Mouse (Mus musculus) kidney, postnatal 10 days (tissue): ENCODE results near the gene Neurog2.

Experiments
- DNase-seq: peaks from one replicate; pipeline ENCODE4 v3.0.0; 2021; ENCODE audit warnings: mixed read lengths

Neurog2 gene

DNA sequence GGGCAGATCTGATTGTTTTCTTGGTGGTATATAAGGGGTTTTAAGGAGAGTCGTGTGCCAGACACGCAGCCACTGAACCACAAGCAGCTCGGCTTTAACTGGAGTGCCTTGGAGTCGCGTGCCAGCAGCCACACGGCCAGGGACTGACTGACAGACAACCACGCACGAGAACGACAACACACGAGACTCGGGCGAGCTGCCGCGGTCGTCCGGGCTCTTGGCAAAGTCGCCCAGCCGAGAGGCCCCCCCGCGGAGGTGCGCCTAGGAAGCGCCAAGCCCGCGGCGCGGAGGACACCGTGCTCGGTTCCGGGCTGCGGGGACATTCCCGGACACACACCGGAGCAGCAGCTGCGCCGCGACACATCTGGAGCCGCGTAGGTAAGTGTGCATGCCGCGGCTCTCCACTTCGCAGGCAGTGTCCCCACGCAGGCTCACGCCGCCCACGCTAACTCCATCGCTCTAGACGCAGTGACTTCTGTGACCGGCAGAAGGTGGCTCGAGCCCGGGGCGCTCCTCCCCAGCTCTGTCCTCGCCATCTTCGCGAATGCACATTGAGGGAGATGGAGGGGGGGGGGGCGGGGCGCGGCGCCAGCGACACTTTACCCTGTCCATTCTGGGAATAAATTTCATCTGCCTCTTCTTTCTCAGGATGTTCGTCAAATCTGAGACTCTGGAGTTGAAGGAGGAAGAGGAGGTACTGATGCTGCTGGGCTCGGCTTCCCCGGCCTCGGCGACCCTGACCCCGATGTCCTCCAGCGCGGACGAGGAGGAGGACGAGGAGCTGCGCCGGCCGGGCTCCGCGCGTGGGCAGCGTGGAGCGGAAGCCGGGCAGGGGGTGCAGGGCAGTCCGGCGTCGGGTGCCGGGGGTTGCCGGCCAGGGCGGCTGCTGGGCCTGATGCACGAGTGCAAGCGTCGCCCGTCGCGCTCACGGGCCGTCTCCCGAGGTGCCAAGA, at the start of gene Neurog2:
TSS of gene Neurog2 (plus strand) at position 56 of the 953 bp plus-strand sequence.
- no peak for DNase-seq

DNA sequence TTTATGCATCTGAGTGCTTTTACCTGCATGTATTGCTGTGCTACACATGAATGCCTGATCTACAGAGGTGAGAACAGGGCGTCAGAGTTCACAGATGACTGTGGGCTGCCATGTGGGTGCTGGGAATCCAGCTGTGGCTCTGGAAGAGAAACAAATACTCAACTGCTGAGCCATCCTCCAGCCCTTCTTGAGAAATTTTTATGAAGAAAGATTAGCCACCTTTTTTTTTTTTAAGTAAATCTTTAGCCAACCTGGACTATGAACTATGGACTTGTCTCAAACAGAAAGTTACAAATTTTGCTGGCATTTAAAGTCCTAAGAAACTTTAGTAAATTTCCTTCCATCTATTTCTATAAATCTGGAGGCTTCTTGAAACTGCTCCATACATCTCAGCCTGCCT, 35.8 kb upstream of the Neurog2 start:
- no peak for DNase-seq

DNA sequence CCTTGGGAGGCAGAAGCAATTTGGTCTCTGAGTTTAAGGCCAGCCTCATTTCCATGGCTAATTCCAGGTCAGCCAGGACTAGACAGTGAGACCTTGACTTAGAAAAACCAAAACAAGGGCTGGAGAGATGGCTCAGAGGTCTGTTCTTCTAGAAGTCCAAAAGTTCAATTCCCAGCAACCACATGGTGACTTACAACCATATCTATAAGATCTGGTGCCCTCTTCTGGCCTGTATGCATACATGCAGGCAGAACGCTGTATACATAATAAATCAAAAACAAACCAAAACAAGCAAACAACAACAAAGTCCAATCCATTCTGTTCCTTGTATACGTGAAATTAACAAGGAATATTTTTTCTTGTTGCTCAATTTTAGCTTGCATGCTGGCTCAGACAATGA, 24.8 kb upstream of the Neurog2 start:
- DNase-seq: no peak

DNA sequence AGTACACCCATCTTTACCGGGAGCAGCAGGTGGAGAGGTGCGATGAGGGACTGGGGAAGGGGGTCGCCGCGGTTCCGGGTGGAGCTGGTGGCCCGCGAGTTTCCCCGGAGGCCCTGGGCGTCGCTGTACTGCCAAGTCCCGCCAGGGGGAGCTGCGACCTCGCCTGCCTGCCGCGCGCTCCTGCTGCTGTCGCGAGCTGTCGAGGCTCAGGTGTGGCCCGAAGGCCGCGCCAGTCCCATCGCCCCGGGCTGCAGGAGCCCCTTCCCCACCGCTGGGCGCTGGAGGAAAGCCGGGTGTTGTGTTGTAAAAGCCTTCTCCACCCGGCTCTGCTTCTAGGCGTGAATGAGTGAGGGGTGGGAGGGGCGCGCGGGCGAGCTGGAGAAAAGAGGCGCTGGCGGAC, 7.6 kb upstream of the Neurog2 start:
- DNase-seq: peak; percentile 84

DNA sequence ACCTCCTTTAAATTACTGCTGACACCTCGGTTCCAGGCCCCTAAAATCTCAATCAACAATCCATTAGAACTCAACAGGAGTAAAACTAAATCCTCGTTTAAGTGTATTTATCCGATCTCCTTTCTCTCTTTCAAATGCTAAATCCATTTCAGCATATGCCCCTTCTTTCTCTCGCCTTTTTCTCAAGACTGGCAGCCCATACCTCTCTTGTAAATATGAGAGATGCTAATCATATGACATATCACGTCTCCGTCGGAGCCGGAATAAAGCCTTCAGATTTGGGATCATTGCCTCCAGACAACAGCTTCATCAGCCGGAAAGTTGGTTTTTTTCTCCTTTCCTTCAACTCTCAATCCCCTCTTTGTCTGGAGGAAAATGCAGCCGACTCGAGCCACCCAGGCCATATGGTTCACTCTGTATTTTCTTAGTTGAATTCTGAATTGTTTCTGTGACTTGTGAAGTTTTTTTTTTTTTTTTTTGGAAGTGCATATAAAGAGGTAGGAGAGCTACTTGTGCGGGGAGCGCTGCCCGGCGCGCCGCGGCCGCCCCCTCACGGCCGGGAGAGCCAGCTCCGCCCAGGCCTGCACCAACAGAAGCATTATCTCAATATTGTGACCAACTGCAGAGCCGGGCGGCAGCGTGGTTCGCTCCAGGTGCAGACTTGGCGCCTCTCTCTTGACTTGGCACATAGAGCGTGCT, 7.1 kb upstream of the Neurog2 start:
- no peak for DNase-seq

DNA sequence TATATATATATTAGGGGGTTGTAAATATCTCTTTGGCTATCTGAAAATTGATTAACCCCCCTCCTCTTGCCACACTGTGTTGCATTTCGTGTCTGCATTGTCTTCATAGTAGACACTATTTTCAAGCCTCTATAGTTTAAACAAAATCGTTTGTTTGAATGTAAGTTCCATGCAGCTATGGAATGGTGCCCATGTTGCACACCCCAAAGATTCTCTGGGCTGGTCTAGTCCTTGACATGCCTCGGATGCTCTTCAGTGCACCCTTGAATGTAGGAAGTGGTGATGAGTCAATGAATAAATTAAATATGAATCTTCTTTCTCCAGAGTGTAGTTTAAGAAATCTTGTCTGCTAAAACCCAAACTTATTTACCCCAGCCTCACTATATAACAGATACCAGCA, 6.4 kb upstream of the Neurog2 start:
- no peak for DNase-seq

DNA sequence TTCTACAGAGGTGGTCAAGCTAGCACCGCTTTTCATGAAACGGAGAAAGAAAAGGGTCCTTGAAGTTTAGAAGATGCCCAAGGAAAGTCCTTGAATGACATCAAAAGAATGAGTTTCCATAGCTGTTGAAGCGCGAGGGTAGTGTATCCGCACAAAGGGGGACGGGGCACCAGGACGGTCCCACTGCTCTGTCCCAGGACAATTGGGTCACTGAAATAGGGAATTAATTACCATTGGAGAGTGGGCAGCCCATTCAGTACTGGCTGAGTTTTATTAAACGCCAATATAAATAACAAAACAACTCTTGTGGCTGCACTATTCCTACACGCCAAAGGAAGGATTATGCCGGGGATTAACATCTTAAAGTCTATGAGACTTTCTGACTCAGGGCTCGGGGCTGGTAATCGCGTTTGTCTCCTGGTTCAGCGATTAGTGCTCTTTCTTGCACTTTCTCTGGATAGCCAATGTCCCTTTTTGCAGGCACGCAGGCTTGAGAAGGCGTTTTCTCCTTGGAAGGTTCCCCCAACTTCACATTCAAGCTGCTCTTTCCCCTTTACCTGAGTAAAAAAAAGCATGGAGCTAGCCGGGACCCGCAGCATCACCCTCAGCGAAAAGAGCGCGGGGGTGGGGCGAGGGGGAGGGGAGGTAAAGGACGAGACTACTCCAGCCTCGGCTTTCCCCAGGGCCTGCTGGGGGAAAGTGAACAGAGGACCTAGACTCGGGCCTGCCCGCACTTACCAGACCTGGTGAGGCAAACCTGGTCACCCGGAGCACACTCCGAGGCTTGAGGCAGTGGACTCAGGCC, 5.6 kb upstream of the Neurog2 start:
- DNase-seq: no peak

DNA sequence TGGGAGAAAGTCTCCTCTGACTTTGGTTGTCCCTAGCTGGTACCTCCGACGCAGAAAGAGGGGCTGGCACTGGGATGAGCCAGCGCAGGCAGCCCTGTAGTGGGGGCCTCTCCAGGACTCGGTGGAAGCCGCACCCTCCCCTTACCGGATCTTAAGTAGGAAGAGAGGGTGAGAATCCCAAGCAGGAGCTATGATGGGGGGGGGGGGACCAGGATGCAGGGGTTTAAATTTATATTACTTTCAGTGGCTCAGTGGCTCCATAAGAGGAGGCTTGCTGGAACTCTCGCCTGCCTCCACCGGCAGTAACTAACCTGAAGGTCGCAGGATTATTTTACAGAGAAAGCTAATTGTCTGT, 5.0 kb upstream of the Neurog2 start:
- DNase-seq: no peak

DNA sequence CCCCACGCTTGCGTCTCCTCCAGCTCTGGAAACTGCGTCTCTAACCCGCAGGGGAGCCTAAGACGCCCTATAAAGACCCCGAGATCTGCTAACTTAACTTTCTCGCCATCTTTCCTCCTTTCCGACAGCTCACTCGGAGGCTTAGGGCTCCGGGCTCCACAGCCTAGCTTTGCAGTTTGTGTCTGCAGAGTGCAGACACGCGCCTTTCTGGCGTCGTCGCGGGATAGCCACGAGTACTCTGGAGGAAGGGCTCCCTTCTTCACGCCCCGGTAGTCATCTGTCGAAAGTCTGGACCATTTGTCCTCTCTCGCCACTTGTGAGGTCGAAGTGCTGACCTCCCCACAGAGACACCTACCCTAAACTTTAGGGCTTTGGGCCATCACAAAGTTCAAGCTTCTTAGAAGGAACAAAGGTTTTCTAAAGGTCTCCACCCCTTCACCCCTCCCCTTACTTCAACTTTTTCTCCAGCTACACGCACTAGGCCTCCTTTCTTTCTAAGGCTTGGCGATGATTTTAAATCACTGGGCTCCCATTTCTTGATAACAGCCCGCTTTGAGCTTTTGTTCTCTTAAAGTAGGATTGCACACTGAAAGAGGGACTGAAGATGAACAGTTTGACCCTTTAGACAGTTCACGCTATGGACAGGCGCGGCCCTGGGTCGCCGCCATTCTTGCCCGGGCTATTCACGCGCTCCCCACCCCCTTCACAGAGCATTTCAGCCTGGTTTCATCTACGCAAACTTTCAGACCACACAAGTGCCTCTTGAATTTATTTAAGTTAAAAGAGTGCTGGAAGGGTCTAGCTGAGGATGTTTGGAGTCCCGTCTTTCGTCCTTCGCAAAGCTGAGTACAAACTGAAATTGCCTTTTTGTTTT, 4.4 kb upstream of the Neurog2 start:
- DNase-seq: no peak

DNA sequence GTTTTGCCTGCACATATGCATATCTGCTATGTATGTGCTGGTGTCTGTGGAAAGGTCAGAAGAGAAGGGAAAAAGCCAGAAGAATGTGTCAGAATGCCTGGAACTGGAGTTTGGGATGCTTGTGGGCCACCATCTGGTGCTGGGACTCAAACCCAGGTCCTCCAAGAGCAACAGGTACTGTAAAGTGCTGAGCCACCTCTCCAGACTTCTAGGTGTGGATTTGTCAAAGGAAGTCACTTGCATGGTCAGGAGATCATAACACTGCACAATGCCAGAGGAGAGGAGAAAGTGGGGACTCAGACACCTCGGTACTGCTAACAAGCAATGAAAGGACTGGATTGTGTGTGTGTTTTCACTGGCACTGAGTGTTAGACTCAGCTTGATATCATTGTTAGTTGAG, 2.7 kb upstream of the Neurog2 start:
- no peak for DNase-seq

DNA sequence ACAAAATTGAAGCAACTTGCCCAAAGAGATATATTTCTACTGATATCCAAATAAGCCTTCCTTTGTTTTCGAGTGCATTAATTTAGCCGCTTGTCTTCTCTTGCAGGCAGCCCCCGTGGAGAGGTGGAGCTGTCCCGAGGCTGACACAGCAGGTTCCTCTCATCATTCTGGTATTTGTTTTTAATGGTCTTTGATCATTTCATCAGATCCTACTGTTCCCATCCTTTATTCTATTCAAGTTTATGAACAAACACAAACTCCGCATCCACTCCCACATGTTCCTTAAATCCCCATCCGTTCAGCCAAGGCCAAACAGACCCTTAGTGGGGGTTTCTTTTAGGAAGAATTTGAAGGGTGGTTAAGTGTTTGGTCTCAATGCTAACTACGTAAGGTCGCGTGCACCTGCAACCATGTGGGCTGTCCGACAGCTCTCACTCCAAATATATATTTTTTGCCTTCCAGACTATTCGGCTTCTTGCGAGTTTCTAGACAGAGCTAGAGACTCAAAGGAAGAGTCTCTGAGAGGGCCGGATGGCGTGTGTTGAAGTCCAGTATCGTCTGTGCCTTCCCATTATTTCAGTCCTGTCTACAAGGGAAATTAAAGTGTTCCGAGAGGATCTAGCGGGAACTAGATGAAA, 2.1 kb upstream of the Neurog2 start:
- DNase-seq: no peak

DNA sequence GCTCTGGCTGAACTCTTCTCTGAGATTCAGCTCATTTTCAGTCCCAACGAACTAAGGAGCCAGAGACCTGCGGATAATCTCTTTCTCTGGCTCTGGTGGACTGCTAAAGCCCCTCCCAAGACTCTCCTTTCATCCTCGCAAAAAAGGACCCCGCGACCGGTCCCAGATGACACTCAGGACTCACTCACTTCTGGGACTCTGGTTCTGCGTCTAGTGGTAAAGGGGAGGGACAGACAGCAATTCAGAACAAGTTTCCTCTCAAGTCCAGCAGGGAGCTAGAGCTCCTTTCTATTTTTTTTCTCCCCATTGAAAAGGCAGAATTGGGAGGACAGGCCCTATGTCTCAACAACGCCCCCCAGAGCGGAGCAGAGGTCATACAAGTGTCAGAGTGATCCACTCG, 1.4 kb upstream of the Neurog2 start:
- DNase-seq: no peak

DNA sequence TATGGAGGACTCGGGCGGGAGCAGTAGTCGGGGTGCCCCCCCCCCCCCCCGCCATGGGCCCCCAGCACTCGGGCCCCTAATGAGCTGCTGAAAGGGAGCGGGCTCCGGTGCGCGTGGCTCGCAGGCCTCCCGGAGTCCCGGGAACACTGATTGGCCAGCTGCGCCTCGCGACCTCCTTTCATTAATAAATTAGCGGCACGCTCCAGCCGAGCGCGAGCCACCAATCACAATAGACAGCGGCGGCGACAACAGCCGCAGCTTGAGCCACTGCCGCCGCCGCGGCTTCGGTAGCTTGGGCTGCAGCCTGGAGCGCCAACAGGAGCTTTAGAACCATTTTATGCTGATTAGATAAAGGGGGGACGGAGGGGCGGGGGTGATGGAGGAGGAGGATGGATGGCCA, 404 bp upstream of the Neurog2 start:
- DNase-seq: peak; percentile 53

DNA sequence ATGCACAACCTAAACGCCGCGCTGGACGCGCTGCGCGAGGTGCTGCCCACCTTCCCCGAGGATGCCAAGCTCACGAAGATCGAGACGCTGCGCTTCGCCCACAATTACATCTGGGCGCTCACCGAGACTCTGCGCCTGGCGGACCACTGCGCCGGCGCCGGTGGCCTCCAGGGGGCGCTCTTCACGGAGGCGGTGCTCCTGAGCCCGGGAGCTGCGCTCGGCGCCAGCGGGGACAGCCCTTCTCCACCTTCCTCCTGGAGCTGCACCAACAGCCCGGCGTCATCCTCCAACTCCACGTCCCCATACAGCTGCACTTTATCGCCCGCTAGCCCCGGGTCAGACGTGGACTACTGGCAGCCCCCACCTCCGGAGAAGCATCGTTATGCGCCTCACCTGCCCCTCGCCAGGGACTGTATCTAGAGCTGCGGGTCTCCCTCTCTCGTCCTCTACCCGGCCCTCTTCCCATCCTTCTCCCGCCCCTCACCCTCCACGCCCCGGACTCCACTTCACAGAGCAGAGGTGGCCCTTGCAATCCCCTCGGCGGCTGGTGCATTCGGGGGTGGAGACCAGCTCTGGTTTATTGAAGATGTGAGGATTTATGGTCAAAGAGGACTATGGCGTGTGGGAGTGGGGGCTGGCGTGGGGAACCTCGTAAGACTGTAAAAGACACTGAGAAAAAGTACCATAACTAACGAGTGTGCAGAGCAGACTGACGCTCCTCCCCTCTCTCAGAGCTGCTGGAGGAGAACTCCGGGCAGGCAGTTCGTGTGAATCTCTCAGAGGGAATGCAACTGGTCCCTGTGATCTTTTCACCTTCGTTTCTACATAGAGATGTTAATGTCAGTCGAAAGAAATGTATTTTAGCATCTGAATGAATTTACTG, 1.4 kb downstream of the Neurog2 start:
- peak; percentile 85 for DNase-seq

DNA sequence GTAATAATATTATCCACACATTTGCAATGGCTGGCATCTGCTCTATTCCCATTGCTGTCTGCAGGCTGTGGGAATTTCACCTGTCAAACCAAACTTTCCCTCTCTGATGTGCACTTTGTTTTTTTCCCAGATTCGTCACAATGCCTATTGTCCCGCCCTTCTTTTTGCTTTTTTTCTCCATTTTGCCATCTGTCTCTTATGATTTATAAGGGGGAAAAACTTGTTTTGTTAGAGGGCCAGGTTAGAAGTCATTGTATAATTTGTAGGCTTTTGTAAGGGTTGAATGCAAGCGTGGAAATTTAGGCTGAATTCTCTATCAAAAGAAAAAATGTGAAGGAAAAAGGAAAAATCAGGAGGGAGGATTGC, 2.0 kb downstream of the Neurog2 start:
- no peak for DNase-seq

DNA sequence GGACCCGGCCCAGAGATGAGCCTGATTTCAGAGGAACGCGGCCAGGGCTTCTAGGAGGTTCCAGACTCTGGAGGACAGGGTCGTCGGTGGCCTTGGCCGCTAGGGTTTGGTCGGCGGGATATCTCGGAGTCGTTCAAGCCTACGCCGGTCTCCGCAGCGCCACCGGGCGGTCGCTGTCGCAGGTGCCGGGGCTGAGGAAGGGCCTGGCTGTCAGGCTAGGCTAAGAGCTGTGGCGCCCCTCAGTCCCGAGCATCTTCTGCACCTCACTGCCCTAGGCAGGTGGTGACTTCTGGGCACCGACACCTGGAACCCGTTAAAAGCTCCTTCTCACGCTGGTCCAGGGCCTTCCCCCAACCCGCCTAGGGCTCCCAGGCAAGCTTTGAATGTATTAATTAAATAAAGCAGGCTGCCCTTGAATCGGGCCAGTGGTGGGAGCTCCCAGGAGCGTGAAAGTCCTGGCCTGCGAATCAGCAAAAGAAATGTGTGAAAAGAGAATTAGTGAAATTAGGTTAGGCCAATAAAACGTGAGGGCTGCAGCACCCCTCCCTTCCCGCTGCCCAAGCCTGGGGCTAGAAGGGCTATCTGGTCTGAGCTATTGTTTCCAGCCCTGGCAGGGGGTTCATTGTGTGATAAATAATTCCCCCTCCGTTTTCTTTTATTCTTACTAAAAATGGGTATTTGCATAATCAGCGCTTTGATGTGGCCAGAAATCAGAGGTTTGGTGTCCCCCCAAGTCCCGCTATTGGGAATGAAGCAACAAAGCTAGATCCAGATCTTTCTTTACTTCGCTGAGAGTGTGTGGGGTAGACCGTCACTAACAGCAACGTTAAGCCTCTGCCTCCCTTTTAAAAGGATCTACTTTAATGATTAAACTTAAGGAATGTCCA, 7.2 kb downstream of the Neurog2 start:
- peak; percentile 66 for DNase-seq

DNA sequence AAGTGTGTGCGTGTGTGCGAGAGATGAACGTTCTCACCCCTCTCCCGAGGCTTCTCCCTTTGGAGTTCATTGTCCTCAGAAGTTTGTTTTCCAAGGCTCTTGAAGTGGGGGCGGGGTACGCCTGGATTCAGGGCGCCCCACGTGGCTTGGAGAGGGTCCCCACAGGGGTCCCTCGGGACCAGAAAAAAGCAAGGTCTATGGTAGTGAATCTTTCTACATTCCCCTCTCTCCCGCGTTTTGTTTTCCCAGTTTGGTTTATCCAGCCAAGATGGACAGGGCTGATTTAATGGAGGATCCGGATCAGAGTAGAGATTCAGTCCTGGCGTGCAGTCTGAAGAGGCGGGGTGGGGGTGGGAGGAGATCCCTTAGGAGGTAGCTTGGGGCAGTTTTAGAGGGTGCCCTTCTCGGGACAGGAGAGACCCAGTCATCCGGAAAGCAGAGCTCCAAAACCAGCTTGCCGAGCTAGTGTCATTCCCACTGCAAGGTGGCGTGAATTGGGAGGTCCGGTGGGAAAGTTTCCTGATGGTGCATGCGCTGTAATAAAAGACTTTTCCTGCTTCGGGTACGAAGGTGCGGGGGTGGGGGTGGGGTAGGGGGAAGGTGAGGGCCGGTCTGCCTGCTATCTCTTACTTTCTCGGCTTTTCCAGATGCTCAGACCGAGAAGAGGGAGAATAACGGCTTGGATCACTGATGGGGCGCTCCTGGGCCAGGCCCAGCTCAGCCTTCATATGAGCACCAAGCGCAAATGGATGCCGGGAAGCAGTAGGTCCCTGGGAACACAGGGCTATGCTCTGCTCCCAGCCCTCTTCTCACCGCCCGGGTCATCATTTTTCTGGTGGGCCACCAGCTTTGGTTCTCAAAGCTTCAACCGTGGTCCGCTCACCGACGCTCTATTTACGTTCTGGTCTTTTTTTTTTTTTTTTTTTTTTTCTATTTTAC, 8.1 kb downstream of the Neurog2 start:
- no peak for DNase-seq

DNA sequence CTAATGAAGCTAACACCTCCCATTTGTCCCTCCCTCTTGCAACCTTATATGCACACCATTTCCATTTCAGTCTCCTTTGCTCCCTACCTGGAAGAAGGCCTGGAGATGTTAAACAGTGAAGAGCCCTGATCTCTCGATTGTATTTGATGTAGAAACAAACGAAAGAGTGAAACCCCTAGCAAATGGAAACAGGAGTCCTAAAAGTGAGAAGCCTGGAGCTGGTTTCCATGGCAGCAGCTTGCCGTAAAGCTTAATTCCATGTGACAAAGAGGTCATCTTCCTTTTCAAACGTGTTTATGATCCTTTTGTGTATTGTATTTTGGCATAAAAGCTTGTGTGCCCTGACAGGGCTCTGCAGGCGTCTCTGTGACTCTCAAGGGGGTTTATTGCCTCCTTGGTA, 9.3 kb downstream of the Neurog2 start:
- no peak for DNase-seq
